Mouse (Mus musculus): ENCODE measurements around the gene Ddx3x.

GRCm38 (mm10) chrX:13231243-13231642, 49.5 kb upstream of the Ddx3x start:
- TF ChIP-seq MYOD1 (IDR thresholded peaks at IDR 0.05; ENCODE audit: control insufficient read depth in 1 of 3, insufficient read length in 2 of 3, low read depth in 2 of 3): no peak
- no peak for TF ChIP-seq POLR2AphosphoS2 (IDR thresholded peaks at IDR 0.05; ENCODE audit: insufficient read length, low read depth)
- TF ChIP-seq POLR2A (IDR thresholded peaks at IDR 0.05; ENCODE audit: insufficient read length, low read depth): no peak
- TF ChIP-seq CEBPB (IDR thresholded peaks at IDR 0.05; ENCODE audit: insufficient read depth, poor library complexity, severe bottlenecking): no peak
- no peak for TF ChIP-seq TCF12 (IDR thresholded peaks at IDR 0.05; ENCODE audit: insufficient read depth, poor library complexity, severe bottlenecking)
- no peak for TF ChIP-seq REST (IDR thresholded peaks at IDR 0.05; ENCODE audit: insufficient read depth, insufficient read length)
- TF ChIP-seq MYOG (IDR thresholded peaks at IDR 0.05; ENCODE audit: control insufficient read depth in 1 of 3, insufficient read depth in 1 of 3, insufficient read length in 2 of 3, low read depth in 2 of 3): no peak
- no peak for TF ChIP-seq USF1 (IDR thresholded peaks at IDR 0.05; ENCODE audit: low read depth)

Measured in myocyte (in vitro differentiated cells).